Mouse (Mus musculus) forelimb bud, embryonic 11.5 days (tissue): Measurements from ENCODE around the gene Ndufv2.

ENCODE experiments used
- DNase-seq: peaks from one replicate; pipeline ENCODE4 v3.0.0-alpha.2; 2012; ENCODE audit warnings: low read depth, low spot score

Gene Ndufv2

GRCm38 (mm10) chr17:66101380-66102330, at the start of gene Ndufv2:
TSS of gene Ndufv2 (minus strand) at chr17:66101559.
- DNase-seq = peak; percentile 96

- DNase-seq = peak; percentile 9
Observed at GRCm38 (mm10) chr17:66131212-66131611, 29.9 kb upstream of the Ndufv2 start.

- DNase-seq = no peak
Observed at GRCm38 (mm10) chr17:66130371-66130770, 29.0 kb upstream of the Ndufv2 start.

DNA sequence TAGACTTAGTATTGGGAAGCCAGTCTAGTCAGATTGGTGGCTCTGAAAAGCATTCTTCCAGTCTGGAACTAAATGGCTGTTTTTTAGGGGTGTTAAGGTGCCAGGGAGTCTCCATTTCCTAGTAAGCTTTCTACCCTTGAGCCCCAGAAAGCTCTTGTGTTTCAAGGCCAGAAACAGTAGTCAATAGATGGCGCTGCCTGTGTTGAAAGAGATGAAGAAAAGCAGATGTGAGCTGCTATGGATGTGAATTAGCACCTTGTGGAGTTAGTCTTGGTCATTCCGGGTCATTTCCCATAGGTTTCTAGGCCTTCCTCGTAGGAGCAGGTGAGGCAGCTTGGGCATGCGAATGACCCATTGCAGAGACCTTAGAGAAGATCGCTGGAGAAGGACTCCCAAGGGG, 23.9 kb upstream of the Ndufv2 start:
- DNase-seq = peak; percentile 7

- DNase-seq = peak; percentile 10
Observed at GRCm38 (mm10) chr17:66123816-66124610, 22.7 kb upstream of the Ndufv2 start.

- peak; percentile 91 for DNase-seq
Observed at GRCm38 (mm10) chr17:66123066-66123815, 21.9 kb upstream of the Ndufv2 start, which contains the start of gene Ddx11. TSS of gene Ddx11 (plus strand) at chr17:66123520.

DNA sequence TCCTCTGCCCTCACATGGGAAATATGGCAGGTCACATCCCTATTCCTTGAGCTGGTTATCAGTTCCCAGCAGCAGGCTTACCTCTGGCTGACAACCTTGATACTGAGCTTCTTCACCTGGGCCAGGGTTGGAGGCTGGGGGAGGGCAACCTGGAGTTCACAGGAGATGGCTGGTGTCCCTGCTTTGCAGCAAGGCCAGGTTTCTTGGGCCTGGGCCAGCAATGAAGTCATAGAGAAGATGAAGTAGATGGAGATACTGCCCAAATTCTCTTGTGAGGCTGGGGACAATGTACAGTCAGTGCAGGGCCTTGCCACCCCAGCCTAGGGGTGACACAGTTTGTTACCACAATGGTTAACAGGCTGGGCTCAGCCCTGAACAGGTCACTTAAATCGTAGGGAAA, 19.3 kb upstream of the Ndufv2 start:
- DNase-seq = no peak

DNA sequence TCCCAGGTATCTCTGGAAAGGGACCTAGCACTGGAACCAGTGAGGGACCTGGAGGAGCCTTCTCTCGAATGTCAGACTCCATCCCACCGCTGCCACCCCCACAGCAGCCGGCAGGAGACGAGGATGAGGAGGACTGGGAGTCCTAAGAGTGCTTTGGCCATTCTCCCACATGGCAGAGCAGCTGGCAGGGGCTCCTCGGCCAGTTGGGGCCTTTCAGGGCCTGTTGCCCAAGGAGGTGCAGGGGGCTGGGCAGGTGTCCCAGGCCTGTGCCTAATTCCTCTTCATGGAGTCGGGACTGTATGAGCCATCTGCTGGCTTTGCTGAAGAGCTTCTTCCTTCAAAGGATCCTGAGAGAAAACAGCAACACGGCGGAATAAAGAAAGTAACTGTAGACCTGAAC, 17.6 kb upstream of the Ndufv2 start:
- DNase-seq = no peak

GRCm38 (mm10) chr17:66112166-66112565, 10.8 kb upstream of the Ndufv2 start:
- DNase-seq = no peak

DNA sequence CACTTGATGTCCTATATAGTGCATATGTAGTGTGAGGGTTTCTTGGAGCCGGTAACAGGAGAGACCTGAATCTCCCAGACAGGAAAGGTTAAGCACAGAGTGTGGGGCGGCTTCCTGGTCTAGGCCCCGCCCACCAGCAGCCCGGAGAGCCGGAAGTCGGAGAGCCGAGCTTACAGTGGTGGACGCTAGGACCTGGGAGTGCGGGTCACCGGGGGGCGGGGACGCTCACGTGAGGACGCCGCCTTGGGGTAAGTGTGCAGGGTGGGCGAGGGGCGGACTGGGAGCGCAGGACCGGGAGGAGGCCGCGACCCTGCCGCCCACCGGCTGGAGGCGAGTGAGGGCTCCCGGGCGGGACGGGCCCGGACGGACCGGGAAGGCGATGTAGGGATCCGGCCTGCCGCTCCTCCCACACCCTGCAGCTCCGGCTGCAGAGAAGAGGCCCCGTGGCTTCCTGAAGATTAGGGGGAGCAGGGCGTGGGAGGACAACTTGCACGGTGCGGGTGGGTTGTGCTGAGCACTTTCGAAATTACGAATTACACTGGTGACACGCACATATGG, 10.1 kb upstream of the Ndufv2 start, which contains the start of gene Washc1:
Gene Washc1 (plus strand): TSS at position 144 of the 558 bp plus-strand sequence.
- DNase-seq = peak; percentile 88

- no peak for DNase-seq
Observed at GRCm38 (mm10) chr17:66110746-66111145, 9.4 kb upstream of the Ndufv2 start.

GRCm38 (mm10) chr17:66108198-66108597, 6.8 kb upstream of the Ndufv2 start:
- DNase-seq = no peak

DNA sequence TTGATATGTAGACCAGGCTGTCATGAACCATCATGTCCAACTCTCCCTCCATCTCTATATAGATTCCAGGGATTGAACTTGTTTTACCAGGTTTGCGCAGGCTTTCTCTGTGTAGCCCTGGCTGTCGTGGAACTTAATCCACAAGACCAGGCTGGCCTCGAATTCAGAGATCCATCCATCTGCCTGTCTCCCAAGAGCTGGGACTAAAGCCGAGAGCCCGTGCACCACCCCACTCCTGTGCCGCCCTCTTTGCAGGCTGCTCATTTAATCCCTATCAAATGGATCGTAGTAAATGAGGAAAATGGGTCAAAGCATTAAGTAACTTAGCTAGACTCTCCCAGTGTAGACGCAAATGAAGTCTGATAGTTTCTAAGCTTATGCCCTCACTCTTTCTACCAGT, 6.1 kb upstream of the Ndufv2 start:
- DNase-seq = no peak

DNA sequence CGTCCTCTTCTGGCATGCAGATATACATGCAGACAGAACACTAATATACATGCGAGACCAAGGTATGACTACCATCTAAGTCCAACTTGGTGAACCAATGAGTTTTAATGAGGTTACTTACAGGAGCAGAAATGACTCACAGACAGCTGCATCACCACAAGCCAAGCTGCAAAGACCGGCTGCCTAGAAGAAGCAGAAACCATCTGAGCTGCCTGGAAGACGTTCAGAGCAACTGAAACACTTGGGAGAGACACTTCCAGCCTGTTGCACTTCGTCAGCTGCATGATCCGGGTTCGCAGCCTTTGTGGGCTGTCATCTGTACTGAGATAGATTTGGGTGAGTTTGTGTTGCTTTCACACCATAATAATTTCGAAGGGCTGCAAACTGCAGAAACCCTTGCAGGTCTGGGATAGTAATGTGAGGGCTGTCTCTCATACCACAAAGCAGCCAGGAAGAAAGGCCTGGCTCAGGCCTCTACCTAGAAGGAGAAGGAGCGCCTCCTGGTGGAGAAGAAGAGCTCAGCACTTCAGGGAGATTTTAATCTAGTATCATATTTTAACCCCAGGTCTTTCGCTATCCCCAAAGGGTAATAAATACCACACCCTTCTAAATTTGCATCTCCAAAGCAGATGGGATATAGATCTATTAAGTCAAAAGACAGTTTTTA, 5.4 kb upstream of the Ndufv2 start:
- peak; percentile 69 for DNase-seq

DNA sequence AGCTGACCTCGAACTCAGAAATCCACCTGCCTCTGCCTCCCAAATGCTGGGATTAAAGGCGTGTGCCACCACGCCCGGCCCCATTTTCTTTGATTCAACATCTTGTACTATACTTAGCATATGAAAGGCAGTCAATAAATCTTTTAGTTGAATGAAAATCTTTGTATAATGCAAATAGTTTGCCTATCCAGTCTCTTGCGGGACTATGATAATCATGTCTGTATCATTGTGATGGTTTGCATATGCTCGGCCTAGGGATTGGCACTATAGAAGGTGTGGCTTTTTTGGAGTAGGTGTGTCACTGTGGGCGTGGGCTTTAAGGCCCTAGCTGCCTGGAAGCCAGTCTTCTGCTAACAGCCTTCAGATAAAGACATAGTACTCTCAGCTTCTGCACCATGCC, 2.7 kb upstream of the Ndufv2 start:
- DNase-seq = no peak

DNA sequence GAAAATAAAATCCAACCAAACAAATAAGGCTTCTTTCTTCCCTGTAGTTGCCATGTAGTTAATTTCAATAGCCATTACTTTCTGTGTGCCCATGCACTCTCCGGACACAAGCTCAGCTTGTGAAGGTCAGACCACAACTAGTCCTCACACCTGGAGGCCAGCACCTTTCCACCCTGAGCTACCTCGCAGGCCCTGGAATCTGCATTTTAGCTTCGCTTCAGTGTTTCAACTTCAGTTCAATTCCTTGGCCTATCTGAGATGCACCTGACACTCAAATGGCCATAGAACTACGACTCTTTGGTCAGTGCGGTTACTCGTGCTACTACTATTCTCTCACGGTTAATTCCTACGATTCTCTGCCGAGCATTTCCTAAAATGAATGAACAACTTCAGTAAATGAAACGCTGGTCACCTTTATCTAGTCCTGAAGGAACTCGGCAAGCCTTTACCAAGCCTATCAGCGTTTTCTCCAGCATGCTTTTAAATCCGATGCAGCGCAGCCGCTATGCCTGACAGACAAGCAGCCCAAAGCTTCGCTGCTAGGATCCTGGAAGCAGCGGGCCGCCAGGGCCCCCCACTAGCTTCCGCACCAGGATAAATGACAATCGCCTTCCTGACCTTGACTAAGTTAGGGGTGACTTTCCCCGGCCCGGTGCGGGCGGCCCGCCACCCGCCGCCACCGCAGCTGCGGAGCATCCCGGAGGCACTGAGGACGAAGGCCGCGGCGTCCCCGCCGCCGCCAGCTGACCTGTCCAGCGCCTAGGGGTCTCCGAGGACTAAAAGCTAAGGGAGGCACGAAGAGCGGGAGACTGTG, 586 bp downstream of the Ndufv2 start:
- DNase-seq = peak; percentile 7

DNA sequence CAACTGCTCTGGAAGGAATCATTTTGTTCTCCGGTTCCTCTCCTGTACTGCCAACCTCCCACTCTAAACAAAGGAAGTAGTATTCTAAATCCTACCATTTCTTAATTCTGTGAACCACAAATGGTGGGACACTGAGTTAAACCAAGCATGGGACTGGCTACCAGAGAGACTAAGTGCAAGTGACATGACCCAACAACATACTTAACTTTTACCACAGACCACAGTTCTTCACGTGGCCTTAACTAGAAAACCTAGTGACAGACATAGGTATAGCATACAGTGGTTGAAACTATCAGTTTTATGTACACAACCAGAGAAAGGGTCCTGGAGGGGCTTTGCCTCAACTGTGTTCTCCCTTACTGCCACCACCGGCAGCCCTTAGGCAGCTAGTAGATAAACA, 8.7 kb downstream of the Ndufv2 start:
- no peak for DNase-seq

- no peak for DNase-seq
Observed at GRCm38 (mm10) chr17:66092065-66092464, 9.3 kb downstream of the Ndufv2 start.

DNA sequence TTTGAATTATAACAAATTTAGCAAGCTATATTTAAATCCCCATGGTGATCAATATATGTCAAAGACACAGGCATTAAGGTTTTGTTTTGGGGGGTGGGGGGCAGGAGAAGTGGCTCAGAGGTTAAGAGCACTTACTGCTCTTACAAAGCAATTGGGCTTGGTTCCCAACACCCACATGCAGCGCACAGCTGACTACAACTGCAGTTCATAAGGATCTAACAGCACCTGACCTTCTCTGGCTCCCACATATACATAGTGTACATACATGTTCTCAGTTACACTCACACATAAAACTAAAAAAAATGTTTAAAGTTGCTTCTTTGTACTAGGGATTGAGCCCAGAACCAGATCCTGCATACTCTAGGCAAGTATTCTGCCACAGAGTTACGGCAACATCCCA, 10.0 kb downstream of the Ndufv2 start:
- no peak for DNase-seq

- DNase-seq = no peak
Observed at GRCm38 (mm10) chr17:66090251-66090650, 11.1 kb downstream of the Ndufv2 start.
